Mouse (Mus musculus): ENCODE measurements around the gene Zfp369.
A peak's percentile ranks its signal among the peaks of the same experiment; 100 is the strongest.
"Not testable (repeated sequence)": the region's sequence is repeated elsewhere in the genome, so short reads cannot be mapped to it uniquely, and the experiment has no call there.

The Zfp369 gene

GRCm38 (mm10) chr13:65278383-65279341, at the start of gene Zfp369:
Zfp369 (plus strand) TSS chr13:65278814.
- DNase-seq (ENCODE audit: low spot score in 2 of 2): peak; percentile 90

DNA sequence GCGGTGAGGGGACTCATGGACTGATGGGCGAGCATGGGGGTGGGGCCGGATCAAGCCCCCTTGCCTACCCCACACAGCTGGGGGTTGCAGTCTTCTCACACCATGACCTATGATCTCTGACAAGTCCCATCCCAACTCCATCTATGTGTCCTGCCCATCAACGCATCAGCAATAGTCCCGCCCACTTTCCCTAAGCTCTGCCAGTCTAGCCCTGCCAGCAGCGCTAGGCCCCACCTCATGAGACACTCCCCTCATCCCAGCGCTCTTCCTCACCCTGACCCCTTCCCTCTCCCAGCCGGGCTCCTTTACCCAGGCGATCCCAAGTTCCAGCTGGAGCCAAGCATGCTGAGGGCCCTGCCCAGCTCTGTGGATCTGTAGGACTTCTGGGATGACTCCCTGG, 41.4 kb upstream of the Zfp369 start:
- DNase-seq (ENCODE audit: low spot score in 2 of 2): no peak

- peak; percentile 96 to 97 for DNase-seq (ENCODE audit: low spot score in 2 of 2)
Observed at GRCm38 (mm10) chr13:65240509-65241098, 38.0 kb upstream of the Zfp369 start.

- peak; percentile 95 to 97 for DNase-seq (ENCODE audit: low spot score in 2 of 2)
Observed at GRCm38 (mm10) chr13:65241099-65241626, 37.5 kb upstream of the Zfp369 start.

GRCm38 (mm10) chr13:65241627-65242318, 36.8 kb upstream of the Zfp369 start:
- DNase-seq (ENCODE audit: low spot score in 2 of 2): peak in 1 of 2 experiments; percentile 62

- DNase-seq (ENCODE audit: low spot score in 2 of 2): no peak
Observed at GRCm38 (mm10) chr13:65242319-65242787, 36.3 kb upstream of the Zfp369 start.

- no peak for DNase-seq (ENCODE audit: low spot score in 2 of 2)
Observed at GRCm38 (mm10) chr13:65243273-65243672, 35.3 kb upstream of the Zfp369 start.

- peak; percentile 71 to 85 for DNase-seq (ENCODE audit: low spot score in 2 of 2)
Observed at GRCm38 (mm10) chr13:65258175-65258954, 20.2 kb upstream of the Zfp369 start.

GRCm38 (mm10) chr13:65259239-65259638, 19.4 kb upstream of the Zfp369 start, which contains the start of gene Gm10775:
Gm10775 (plus strand) TSS chr13:65259539.
- DNase-seq (ENCODE audit: low spot score in 2 of 2): no peak

DNA sequence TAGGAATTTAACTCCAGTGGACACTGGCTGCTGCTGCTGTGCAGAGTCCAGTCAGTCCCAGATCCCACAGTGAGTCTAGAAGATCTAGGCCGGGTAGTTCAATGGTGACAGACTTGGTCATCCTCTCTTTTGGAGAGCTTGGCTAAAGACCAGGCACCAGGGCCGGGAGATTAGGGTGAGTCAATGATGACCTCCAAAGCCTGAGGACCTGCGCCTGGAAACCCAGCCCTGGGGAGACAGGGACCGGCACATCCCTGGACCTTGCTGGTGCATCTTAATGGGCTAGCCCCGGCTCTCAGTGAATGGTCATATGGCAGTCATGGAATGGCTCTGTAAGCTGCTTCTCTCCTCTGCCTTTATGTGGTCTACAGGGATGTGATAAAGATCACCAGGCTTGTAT, 16.5 kb upstream of the Zfp369 start:
- DNase-seq (ENCODE audit: low spot score in 2 of 2): no peak

GRCm38 (mm10) chr13:65277994-65278382, 626 bp upstream of the Zfp369 start:
- DNase-seq (ENCODE audit: low spot score in 2 of 2): no peak

DNA sequence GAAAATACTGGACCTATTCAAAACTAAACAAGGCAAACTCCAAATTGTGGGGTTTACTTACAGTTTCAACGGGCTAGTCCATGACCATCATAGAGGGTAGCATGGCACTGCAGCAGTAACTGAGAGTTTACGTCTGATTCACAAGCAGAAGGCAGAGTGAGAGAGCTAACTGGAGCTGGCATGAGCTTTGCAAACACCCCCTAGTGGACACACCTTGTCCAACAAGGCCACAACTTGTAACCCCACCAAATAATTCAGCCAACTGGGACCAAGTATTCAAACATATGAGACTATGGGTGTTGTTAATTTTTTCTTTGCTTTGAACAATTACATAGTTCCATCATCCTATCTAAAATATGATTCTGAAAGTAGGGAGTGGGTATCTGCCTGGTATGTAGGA, 8.2 kb downstream of the Zfp369 start:
- no peak for DNase-seq (ENCODE audit: low spot score in 2 of 2)

DNA sequence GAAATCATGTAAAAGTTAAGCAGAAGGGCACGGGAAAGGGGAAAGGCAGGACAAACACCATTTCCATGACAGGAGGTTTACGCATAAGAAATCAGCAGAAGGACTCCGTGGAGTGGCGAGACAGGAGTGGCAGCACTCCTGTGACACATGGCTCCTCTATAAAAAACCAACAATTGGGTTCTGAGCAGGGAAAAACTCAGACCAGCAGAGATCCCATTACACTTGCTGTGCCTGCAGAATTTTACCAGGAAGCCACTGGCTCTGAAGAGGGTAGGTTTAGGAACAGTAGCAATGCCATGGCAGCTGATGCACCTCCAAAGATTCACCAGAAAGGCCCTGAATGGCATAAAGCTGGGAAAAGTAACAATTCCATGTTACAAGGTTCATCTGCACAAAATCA, 17.7 kb downstream of the Zfp369 start:
- no peak for DNase-seq (ENCODE audit: low spot score in 2 of 2)

- DNase-seq (ENCODE audit: low spot score in 2 of 2): peak in 1 of 2 experiments; percentile 5
Observed at GRCm38 (mm10) chr13:65310849-65311248, 32.2 kb downstream of the Zfp369 start.

DNA sequence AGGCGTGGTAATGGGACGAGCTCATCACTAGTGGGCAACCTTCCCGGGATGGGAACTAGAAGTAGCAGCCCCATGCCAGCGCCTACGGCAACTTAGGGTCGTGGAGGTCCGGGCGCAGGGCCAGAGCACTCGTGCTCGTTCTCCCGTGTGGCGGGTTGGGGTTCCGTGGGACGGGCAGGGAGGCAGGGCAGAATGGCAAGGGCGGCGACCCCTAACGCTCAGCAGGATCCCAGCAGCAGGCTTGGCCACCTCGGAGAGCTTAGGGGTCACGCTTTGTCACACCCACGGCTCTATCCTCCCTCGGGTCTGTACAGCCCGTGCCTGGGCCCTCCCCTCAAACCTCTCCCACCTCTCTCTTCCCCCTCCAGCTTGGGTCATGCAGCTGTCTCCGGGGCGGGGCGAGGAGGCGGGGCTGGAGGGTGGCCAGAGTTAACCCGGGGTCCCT, 32.7 kb downstream of the Zfp369 start:
- DNase-seq (ENCODE audit: low spot score in 2 of 2): no peak

- no peak for DNase-seq (ENCODE audit: low spot score in 2 of 2)
Observed at GRCm38 (mm10) chr13:65311826-65312225, 33.2 kb downstream of the Zfp369 start.

GRCm38 (mm10) chr13:65348501-65348900, 69.9 kb downstream of the Zfp369 start:
- not testable (repeated sequence) for DNase-seq (ENCODE audit: low spot score in 2 of 2)

DNA sequence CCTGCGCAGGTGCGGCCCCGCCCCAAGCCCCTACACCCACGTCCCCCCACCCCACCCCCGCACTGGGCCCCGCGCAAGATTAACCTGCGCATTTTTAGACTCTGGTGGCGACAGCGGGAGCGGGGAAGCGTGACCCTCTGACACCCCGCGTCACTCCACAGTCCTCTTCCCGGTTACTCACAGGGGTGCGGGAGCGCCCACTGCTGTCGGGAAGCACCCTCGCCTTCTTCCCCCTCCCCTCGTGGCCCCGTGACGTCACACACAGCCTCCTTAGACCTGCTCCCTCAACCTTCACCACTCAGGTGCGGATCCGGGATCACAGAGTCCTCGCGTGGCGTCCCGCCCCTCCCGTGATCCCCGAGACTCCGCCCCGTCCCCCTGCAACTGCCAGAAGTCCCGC, 73.2 kb downstream of the Zfp369 start:
- DNase-seq (ENCODE audit: low spot score in 2 of 2): not testable (repeated sequence)
